Mouse (Mus musculus) adrenal gland, adult 18-20 months (tissue): Measurements from ENCODE around the gene Cer1. TPM values are rescaled to one million over a fixed set of nuclear protein-coding genes. Genes with fewer than 3 reads are reported as not detected.

Experiments
- DNase-seq, 2 experiments: peaks; one replicate each; pipeline ENCODE4 v3.0.0; 2021 to 2022; ENCODE audit warnings: low spot score in 2 of 2
- long read RNA-seq, 2 experiments: library from polyadenylated mRNA; stranded (forward); transcript quantifications; one replicate each; pipeline ENCODE4 v2.0.0; 2021
- total RNA-seq, 2 experiments: library from RNA; stranded (reverse); gene quantifications; 1 replicate in 1 of 2; 2 replicates in 1 of 2; pipeline ENCODE4 v1.2.3; 2021

Gene Cer1
- not detected for total RNA-seq
- long read RNA-seq, experiment 1: 0 reads
- long read RNA-seq, experiment 2: 0 reads

DNA sequence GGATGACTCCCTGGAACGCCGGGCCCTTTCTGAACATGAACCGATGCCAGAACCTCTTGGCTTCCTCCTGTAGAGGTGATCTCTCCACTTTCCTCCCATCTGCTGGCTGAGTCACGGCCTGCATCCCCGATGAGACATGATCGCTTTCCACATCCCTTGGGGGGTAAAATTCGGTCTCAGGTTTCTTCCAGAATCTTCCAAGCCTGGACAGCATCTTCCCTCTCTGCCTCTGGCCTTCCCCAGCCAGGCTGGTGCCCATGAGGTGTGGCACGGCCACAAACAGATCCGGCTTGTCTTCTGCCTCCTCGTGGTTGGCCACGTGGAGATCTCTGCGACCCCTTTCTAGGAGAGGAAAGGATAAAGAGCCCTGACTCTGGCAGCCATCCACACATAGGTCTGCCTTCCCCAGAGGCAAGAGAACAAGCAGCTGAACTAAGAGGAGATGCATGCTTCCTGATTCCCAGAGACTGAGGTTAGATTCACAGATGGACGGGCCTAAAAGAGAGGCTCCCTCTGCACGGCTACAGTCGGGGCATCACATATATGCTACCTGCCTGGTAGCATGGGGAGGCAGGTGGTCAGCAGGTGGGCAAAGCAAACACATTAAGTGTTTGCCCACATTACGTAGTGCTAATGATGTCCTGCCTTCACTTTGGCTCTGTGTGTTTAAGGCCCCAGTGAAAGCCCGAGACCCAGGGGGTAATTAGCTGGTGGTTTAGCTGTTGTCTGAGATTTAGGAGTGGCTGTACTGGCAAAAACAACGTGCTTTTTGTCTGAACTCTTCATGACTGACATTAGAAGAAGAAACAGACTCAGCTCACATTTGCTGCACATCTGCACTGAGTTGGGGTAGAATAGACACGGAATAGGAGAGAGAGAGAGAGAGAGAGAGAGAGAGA, at the start of gene Cer1:
Gene Cer1, minus strand, starts transcription at position 513 of the 899 bp plus-strand sequence.
- no peak for DNase-seq

DNA sequence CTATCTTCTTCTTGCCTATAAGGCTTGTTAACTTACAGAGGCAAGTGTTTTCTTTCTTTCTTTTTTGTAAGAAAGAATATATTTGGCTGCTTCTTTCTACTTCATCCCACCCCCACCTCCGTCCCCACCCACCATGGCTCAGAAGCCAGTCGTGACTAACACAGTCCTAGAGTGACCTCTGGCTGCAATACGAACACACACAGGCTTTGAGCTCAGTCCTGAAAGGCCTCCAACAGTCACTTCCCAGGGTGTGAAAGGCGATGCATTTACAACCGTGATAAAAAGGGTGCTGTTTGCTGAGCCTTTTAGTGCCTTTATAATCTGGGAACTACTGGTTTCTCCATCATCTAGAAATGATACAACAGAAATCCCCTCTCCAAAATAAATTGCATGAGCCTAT, 49.4 kb upstream of the Cer1 start:
- DNase-seq: no peak

DNA sequence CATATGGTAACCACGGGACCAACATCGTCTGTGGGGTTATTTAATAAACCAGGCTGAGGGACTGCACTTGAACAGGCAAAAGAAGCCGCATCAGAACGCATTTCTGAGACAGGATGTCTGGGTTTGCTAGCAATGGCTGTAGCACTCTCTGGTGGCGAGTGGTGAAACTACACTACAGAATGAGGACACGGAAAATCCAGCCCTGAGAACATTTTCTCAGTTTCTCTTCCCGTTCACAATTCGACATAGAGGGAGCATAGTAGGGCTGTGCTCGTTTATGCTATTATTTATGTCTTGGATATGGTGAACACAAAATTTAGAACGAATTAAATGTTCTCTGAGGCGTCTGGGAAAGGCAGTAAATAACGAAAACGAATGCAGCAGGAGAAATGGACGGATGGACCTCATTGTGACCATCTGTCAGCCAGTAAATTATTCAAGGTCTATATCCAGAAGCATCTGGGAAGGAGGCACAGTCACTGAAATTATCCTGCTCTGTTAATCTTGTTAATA, 48.8 kb upstream of the Cer1 start:
- peak; percentile 65 for DNase-seq

DNA sequence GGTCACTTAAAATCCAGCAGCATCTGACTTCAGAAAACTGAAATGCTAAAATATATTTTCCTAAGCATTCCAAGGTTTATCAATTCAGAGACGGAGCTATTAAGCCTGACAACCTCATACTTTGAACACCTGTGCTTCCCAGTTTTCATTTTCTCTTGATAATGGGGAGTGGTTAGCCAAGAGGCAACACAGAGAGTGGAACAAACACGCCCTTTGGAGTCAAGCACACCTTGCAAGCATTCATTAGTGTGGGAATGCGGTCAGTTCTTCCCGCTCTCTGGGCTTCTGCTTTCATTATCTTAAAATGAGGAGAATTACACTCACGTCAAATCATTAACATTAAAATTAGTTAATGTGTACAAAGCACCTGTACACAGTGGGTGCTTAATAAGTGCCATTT, 45.1 kb upstream of the Cer1 start:
- no peak for DNase-seq

DNA sequence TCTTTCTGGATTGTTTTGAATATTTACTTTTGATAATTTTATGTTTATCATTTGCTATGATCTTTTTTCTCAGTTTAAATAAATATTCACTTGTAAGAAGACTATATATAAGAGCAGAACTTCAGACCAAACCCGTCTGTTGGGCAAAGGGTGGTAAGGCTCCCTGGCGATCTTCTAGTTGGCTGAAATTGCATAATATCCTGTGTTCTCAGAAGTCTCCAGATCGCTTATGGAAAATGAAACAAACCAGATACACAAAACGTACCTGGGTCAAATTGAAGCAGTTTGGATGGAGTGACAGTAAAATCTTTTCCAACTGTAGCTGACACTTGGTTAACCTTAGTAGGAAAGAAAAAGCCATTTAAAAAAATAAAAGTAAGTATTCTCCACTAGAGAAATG, 37.0 kb upstream of the Cer1 start:
- no peak for DNase-seq

DNA sequence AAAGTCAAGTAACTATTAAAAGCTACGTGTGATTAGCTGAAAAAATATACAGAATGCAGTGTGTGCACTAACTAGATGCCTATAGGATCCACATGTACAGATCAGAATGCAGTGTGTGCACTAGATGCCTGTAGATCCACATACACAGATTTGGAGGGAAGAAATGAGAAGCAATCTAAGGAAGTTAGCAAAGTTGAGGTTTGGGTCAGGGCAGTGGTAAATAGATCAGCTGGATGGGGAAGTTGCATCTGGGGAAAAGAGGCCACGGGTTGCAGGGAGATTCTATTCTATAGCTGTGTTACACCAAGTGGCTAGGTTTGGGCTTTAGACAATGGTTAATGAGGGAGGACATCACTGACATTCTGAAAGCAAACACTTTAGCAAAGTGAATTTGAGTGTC, 33.7 kb upstream of the Cer1 start:
- no peak for DNase-seq

DNA sequence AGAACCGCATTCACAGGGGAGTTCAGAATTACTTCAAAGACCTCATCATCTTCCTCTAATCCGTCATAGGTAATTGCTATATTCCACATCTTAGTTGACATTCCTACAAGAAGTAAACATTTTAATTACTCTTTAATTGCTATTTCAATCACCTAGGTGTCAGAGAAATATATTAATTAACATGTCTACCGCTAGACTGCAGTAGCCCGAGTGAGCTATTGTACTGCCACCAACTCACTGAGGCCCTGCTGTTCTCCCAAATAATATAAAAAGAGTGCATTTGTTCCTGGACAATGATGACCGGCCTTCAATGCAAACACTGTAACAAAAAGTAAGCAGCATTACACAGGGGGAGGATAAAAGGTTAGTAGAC, 31.7 kb upstream of the Cer1 start:
- DNase-seq: no peak

DNA sequence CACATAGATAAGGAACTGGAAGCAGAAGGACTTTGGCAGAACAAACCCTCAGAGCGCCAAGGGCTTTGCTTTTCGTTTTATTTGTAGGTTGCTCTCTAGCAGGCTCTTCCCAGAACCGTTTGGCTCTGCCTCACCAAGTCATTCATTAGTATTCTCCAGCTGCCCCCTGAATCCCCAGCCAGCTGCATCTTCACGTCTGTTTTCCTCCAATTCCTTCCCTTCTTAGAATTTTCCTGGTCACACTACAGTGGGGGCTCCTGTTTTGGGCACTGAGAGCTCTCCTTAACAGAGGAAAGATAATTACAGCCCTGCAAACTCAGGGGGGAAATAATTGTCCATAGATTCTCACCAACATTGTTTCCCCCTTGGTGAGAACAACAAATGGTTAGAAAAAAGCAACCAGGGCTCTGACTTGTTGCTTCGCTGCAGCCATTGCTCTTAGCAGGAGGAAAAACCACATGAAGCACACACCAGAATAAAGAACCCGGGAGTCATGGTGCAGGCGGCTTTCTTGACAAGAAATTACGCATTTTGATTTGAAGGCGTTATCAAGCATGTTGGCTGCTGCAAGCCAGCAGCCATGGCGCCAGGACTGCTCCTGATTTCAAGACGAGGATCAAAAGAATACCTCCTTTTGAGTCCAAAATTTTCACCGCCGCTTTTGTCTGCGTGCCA, 31.2 kb upstream of the Cer1 start:
- DNase-seq: no peak

DNA sequence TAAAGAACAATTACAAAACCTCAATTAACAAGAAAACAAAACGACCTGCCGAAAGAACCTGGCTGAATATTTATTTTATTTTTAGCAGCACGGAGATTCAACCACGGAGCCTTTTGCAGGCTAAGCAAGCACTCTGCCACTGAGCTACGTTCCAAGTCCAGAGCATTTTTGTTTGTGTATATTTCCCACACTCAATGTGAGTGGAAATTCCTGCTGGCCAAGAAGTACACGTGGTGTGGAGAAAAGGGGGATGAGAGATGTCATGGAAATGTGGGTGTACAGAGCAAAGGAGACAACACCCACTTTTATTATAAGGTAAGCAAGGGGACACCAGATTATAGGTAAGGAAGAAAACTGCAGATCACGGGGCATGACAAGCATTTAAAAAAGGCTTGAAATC, 30.6 kb upstream of the Cer1 start:
- DNase-seq: no peak

DNA sequence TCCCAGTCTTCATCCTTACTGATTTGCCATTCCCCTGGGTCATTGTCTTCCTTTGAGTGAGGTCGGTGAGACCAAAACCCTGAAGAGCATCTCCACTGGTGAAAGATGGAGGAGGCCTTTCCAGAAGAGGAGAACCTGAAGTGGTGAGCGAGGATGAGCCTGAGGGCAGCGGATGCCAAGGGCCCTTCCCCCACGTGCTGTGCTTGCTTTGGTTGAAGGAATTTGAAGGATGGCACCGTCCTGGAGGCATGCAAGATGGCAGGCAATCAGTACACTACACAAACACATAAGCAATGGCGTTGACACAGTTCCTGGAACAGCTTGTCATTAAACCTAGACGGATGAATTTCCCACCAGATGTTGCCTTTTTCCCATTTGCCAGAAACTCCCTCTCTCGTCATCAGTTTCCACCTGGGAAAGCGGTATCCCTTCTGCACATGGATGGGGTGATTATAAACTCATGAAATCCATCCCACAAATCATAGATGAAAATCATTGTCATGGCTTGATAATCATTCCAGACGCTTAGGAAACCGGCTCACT, 29.7 kb upstream of the Cer1 start:
- no peak for DNase-seq

DNA sequence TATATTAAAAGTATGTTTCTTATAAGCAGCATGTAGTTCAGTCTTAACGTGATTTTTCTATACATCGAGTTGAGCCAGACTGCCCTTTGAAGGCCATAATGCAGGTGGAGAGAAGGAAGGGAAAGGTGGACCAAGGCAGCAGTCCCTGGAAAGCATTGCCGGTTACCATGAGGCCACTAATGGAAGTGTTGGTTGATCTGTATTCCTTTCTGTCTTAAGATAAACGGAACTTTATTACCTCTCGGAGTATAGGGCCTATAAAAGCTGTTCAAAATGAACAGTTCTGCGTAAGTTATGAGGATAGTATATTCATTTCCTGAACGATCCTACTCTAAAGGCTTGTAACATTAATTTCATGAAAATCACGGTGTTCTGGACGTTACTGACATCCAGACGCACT, 10.3 kb upstream of the Cer1 start:
- DNase-seq: no peak

DNA sequence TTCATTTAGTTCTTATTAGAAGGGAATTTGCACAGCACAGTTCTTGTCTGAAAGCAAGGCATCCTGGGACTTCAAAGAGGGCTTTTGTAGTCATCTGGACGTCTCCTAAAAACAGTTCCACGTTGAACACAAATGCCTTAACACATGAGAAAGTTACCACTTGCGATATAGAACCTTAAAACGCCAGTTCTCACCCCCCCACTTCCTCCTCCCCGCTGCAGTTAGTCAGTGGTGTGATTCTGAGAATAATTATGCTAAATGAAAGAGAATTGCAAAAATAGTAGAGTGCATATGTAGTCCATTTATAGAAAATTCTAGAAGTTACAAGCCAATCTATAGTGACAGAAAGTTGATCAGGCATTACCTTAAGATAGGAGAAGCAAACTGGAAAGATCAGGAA, 7.3 kb upstream of the Cer1 start:
- no peak for DNase-seq

DNA sequence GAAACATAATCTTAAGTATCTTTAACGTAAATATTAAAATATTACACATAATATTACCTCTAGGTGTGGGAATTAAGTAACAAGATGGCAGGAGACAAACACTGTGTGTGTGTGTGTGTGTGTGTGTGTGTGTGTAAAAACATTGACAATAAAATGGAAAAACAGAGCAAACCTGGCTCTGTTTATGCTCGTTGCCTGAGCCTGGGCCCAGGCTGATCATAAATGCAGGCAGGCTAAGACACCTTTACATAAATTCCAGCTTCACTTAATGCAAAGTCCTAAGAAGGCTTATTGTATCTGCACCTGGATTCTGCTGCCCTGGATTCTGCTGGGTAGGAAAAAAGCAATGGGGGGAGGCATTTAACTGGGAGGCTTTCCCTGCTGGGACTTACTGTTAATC, 6.6 kb upstream of the Cer1 start:
- no peak for DNase-seq

DNA sequence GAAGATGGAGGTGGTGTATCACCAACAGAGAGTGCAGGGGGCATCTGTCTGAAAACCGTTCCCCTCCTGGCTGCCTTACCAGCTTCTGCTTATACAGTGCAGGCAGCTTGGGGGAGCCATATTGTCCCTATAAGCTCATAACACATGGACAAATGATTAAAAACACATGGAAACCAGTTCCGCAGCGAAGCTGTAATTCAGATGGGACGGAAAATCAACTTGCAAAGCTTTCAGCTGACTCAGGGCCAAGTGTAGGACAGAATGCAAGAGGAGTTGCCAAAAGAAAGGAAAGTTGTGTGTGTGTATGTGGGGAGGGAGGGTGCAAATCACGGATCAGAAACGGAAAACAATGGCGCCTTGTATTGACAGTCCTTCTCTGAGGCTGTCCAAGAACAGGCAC, 6.1 kb upstream of the Cer1 start:
- no peak for DNase-seq

DNA sequence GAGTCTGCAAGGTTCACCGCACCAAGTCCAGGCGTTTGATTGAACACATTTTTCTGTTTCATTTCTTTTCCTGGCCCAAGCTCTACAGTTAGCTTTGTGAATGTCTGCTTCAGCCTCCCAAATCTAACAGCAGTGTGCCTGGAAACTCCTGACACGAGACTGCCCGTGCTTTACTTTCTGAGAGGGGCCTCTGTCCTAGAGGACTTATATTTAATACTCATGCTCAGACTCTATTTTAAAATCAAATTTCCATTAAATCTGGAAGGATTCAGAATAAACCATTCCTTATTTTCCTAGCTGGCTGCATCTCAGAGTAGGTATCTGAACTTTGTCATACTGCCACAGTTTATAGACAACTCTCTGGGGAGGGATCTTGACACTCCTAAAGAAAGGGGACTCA, 5.6 kb upstream of the Cer1 start:
- DNase-seq: no peak

DNA sequence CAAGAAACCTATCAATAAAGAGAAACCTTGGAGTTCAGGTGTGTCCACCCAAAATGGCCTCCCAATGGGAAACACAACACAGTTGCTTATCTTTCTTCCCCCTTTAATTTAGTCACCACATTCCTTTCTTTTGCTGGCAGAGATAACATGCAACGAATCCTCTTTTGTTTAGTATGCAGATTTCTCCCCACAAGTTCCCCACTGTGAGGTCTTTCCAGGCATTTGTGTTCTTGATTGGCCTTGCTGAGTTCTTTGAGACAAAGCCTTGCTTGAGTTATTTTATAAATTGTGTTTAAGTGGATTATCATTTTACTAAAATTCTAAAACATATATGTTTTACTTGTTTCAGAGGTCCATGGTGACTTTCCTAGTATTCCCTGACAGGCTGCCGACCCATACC, 1.2 kb upstream of the Cer1 start:
- no peak for DNase-seq

DNA sequence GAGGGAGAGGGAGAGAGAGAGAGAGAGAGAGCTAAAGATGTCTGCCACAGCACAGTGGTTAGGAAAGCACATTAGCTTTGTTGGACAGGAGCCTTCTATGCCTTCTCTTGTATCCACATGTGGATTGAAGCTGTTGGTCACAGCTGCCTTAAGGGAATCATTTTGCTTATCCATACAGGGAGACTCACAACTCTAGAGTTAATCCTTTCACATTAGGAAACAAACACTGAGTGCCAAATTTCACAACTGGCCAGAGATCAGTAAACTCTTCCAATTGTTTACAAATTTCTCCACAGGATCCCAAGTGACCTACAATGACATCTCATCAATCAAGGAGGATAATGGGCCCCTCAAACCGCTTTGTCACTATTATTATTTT, 576 bp upstream of the Cer1 start:
- no peak for DNase-seq

DNA sequence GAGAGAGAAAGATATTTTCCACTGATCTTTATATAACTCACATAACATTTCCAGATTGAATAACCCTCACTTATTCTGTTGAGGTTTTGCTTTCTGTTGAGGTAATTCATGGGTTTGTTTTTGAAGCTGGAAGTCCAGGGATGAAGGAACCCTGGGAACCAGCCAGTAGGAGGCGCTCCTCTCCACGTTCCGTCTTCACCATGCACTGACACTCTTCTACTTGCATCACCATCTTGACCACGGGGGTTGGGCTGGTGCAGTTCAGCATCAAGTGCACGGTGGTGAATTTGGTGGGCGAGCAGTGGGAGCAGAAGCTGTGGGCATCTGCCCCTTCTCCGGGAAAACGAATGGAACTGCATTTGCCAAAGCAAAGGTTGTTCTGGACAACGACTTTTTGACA, 2.4 kb downstream of the Cer1 start:
- DNase-seq: no peak

DNA sequence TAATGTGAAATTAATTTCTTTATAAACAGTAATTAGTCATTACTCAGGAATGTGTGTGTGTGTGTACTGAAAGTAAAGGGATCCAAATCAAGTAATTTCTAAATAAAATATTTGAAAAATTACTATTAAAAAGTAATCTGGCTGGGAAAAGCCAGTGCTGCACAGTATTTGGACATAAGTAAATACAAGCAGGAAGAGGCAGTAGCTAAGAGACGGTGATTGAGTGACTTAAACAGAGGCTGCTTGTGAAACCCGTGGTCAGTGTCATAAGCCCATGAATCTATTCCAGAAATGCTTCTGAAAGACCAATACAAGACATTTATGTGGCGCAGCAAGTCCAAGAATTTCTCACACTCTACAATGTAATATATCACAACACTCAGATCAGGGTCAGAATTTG, 3.6 kb downstream of the Cer1 start:
- no peak for DNase-seq

DNA sequence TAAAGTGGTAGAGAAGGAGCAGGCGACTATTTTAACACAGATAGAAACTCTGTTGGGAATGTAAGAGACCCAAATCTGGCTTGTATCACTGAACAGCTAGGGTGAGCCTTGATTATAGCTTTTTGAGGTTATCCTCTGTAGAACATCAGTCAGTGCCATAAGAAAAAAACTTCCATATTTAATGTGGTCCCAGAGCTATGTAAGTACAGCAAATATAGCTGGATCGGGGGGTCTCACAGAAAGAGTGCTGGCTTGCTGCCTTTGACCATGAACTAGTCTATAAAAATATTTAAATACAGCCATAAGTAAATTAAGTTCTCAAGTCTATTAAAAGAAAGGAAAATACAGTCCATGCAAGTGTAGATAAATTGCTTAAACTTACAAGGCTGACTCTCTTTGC, 4.7 kb downstream of the Cer1 start:
- DNase-seq: no peak

DNA sequence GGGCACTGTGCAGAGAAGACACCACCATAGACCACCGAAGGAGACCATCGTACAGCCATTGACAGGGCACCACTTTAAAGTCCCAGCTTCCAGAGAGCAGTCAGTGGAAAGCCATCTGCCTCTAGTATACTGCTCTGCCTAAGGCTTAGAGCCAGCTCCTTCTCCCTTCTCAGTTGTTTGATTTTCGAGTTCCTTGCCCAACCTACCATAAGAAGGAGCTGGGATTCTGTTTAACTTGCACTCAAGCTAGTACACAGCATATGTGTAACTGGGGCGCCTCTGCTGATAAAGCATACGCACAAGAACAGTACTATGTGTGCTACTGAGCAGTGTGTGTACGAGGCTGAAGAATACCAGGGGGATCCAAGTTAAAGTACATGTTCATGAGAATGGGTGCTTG, 5.8 kb downstream of the Cer1 start:
- no peak for DNase-seq

DNA sequence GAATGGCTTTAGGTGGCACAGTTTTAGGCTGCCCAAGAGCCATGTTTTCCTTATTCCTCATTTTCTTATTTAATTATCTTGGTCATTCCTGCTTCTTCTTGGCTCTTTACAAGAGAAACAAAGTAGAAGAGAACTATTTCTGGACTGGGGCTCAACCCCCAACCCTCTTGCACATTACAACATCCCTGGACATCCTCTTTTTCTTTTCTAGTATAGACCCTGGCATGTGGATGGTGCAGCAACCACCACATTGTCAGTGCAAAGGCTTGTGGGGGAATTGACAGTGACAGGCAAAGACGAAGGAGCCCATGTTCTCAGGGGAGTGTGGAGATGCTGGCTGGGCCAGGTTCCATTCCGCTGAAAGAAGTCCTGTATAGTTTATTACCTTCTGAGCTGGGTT, 8.3 kb downstream of the Cer1 start:
- DNase-seq: no peak
